Mouse (Mus musculus) myocyte (in vitro differentiated cells): ENCODE measurements at regions not wholly inside any gene's neighbourhood (a gene's known extent, or its start where the extent isn't known, plus 50 kb on each side); places are given as distances from the start of the nearest gene placed in this dataset.

Experiments
- H3K27me3 ChIP-seq: one replicate; pipeline ENCODE4 v1.6.1; 2011; ENCODE audit not compliant: control insufficient read depth, insufficient read depth, insufficient read length
- H3K36me3 ChIP-seq: one replicate; pipeline ENCODE4 v1.6.1; 2011; ENCODE audit not compliant: control insufficient read depth, insufficient read depth
- H3K4me2 ChIP-seq: one replicate; pipeline ENCODE4 v1.6.1; 2011; ENCODE audit warnings: low read depth, control low read depth
- H3K4me3 ChIP-seq: one replicate; pipeline ENCODE4 v1.5.1; 2011; ENCODE audit warnings: mild to moderate bottlenecking, control low read depth, moderate library complexity
- H3K79me2 ChIP-seq: one replicate; pipeline ENCODE4 v1.6.1; 2011; ENCODE audit not compliant: control insufficient read depth, insufficient read depth
- H3ac ChIP-seq: one replicate; pipeline ENCODE4 v1.6.1; 2011; ENCODE audit not compliant: control insufficient read depth, insufficient read length
- CEBPB ChIP-seq: IDR thresholded peaks from 2 replicates; pipeline ENCODE4 v1.6.1; 2011; ENCODE audit warnings: mild to moderate bottlenecking, moderate library complexity; ENCODE audit not compliant: poor library complexity, insufficient read depth, severe bottlenecking
- E2F4 ChIP-seq: IDR thresholded peaks from one replicate; pipeline ENCODE4 v1.6.1; 2011; ENCODE audit warnings: mild to moderate bottlenecking, control low read depth, moderate library complexity; ENCODE audit not compliant: insufficient read depth
- MAX ChIP-seq: IDR thresholded peaks from one replicate; pipeline ENCODE4 v1.6.1; 2011; ENCODE audit warnings: low read depth, mild to moderate bottlenecking, control low read depth
- MYOD1 ChIP-seq, 3 experiments: IDR thresholded peaks; one replicate each; pipeline ENCODE4 v1.6.1; 2011; ENCODE audit warnings: control low read depth in 2 of 3, low read depth in 2 of 3, mild to moderate bottlenecking in 2 of 3, moderate library complexity in 1 of 3; ENCODE audit not compliant: insufficient read length in 2 of 3, control insufficient read depth in 1 of 3
- MYOG ChIP-seq, 3 experiments: IDR thresholded peaks; one replicate each; pipeline ENCODE4 v1.6.1; 2011; ENCODE audit warnings: control low read depth in 2 of 3, low read depth in 2 of 3, mild to moderate bottlenecking in 2 of 3; ENCODE audit not compliant: insufficient read length in 2 of 3, control insufficient read depth in 1 of 3, insufficient read depth in 1 of 3
- POLR2A ChIP-seq: IDR thresholded peaks from one replicate; pipeline ENCODE4 v1.6.1; 2011; ENCODE audit warnings: low read depth, mild to moderate bottlenecking, control low read depth, moderate library complexity; ENCODE audit not compliant: insufficient read length
- POLR2AphosphoS2 ChIP-seq: IDR thresholded peaks from one replicate; pipeline ENCODE4 v1.6.1; 2011; ENCODE audit warnings: low read depth, control low read depth; ENCODE audit not compliant: insufficient read length
- REST ChIP-seq: IDR thresholded peaks from one replicate; pipeline ENCODE4 v1.6.1; 2011; ENCODE audit warnings: mild to moderate bottlenecking, control low read depth, moderate library complexity; ENCODE audit not compliant: insufficient read depth, insufficient read length
- SRF ChIP-seq: IDR thresholded peaks from one replicate; pipeline ENCODE4 v1.6.1; 2011; ENCODE audit warnings: low read depth; ENCODE audit not compliant: control insufficient read depth, insufficient read length
- TCF12 ChIP-seq: IDR thresholded peaks from one replicate; pipeline ENCODE4 v1.6.1; 2011; ENCODE audit warnings: mild to moderate bottlenecking, control low read depth; ENCODE audit not compliant: poor library complexity, insufficient read depth, severe bottlenecking
- TCF3 ChIP-seq: IDR thresholded peaks from one replicate; pipeline ENCODE4 v1.6.1; 2011; ENCODE audit warnings: low read depth, control low read depth; ENCODE audit not compliant: insufficient read length
- USF1 ChIP-seq: IDR thresholded peaks from one replicate; pipeline ENCODE4 v1.6.1; 2011; ENCODE audit warnings: low read depth, mild to moderate bottlenecking, control low read depth, moderate library complexity

DNA sequence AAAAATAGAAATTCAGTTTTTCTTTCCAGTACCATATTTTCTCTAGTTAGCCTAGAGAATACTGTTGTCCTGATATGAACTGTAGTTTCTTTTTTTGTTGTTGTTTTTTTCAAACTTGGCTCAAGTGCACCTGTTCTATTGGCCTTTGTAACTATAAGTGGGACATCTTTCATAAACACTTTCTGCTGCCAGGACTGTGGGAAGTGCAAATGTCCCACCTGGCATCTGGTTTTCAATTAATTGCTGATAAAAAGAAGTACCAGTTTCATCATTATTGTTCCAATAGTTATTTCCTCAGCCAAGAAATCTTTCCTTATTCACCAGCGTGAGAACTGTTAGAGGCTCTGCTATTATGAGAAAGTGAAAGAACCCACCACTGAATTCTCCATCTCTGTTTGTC is 695.0 kb downstream of the Epha4 start:
- TF ChIP-seq POLR2A (no peak), MAX (no peak), MYOG (IDR thresholded peaks at IDR 0.05; ENCODE audit: control insufficient read depth in 1 of 3, insufficient read depth in 1 of 3, insufficient read length in 2 of 3, low read depth in 2 of 3) (no peak), MYOD1 (IDR thresholded peaks at IDR 0.05; ENCODE audit: control insufficient read depth in 1 of 3, insufficient read length in 2 of 3, low read depth in 2 of 3) (no peak), USF1 (no peak), REST (no peak), TCF12 (no peak), SRF (no peak), POLR2AphosphoS2 (no peak), CEBPB (no peak), TCF3 (no peak), E2F4 (no peak)
- Histone ChIP-seq H3K36me3 (no peaks in the 10 kb centered on the region), H3K79me2 (no peaks in the 10 kb centered on the region), H3K4me3 (no peak overlapping the region), H3ac (no peak overlapping the region), H3K27me3 (no peaks in the 10 kb centered on the region), H3K4me2 (no peak overlapping the region)

DNA sequence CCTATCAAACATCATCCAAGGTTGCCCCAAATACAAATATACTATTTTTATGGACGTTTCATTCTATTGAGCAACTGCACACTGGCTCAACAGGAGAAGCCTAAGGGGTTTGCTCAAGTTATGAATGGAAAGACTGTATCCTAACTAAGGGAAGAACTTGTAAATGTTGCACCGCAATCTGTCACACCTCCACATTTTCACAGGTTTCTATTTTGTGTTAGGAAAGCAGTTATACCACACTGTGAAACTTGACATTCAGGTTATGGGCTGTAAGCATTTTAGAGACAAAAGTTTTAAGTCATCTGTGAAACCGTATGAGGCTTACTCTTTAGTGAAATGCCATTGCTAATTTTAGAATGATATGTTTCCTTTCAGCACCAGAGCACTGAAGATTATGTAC is 693.3 kb downstream of the Epha4 start:
- H3ac ChIP-seq: no peak overlapping the region
- no peak overlapping the region for H3K4me2 ChIP-seq
- H3K27me3 ChIP-seq: no peaks in the 10 kb centered on the region
- H3K4me3 ChIP-seq: no peak overlapping the region
- H3K79me2 ChIP-seq: no peaks in the 10 kb centered on the region
- no peaks in the 10 kb centered on the region for H3K36me3 ChIP-seq
- TF ChIP-seq POLR2A: no peak
- no peak for TF ChIP-seq MYOD1 (IDR thresholded peaks at IDR 0.05; ENCODE audit: control insufficient read depth in 1 of 3, insufficient read length in 2 of 3, low read depth in 2 of 3)
- TF ChIP-seq TCF3: no peak
- no peak for TF ChIP-seq E2F4
- TF ChIP-seq USF1: no peak
- TF ChIP-seq MAX: no peak
- no peak for TF ChIP-seq CEBPB
- TF ChIP-seq REST: no peak
- TF ChIP-seq MYOG (IDR thresholded peaks at IDR 0.05; ENCODE audit: control insufficient read depth in 1 of 3, insufficient read depth in 1 of 3, insufficient read length in 2 of 3, low read depth in 2 of 3): no peak
- no peak for TF ChIP-seq POLR2AphosphoS2
- TF ChIP-seq TCF12: no peak
- no peak for TF ChIP-seq SRF

DNA sequence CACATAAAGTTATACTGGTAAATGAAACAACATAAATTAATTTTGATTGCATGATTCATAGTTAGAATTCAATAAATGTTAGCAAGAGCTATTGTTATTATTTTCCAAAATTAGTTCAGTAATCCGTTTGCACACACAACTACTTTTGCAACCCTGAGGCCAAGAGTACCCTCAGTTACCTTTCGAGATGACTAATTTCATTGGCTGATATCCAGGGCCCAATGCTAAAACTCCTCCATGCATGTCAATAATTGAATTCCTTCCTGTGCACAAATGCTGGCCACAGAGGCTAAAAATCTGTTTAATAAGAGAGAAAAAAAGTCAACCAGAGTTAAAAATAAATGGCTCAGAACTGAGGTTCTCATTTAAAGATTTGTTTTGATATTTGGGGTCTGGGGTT is 685.2 kb downstream of the Epha4 start:
- no peak overlapping the region for H3ac ChIP-seq
- H3K79me2 ChIP-seq: no peaks in the 10 kb centered on the region
- no peak overlapping the region for H3K4me3 ChIP-seq
- no peaks in the 10 kb centered on the region for H3K36me3 ChIP-seq
- no peaks in the 10 kb centered on the region for H3K27me3 ChIP-seq
- H3K4me2 ChIP-seq: no peak overlapping the region
- TF ChIP-seq MYOD1 (IDR thresholded peaks at IDR 0.05; ENCODE audit: control insufficient read depth in 1 of 3, insufficient read length in 2 of 3, low read depth in 2 of 3) (no peak), MYOG (IDR thresholded peaks at IDR 0.05; ENCODE audit: control insufficient read depth in 1 of 3, insufficient read depth in 1 of 3, insufficient read length in 2 of 3, low read depth in 2 of 3) (no peak), POLR2AphosphoS2 (no peak), TCF12 (no peak), SRF (no peak), TCF3 (no peak), REST (no peak), USF1 (no peak)

DNA sequence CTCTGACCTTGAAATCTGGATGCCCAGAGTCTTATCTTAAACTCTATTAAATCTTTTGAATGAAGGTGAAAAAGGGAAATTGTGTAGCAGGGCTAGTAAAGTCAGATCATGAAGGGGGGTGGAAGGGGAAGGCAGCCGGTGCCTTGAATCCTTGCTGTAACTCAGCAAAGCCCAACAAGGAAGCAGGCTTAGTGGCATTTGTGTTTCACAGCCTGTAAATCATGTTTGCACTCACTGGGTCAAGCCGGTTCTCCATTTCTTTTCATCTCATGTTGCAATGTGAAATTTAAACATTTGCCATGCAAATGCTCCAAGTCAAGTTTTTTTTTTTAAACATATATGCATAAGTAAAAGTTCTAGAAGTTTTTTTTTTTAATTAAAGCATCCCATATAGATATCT is 682.6 kb downstream of the Epha4 start:
- Histone ChIP-seq H3K4me3 (no peak overlapping the region), H3K27me3 (no peaks in the 10 kb centered on the region), H3K4me2 (no peak overlapping the region), H3ac (no peak overlapping the region), H3K36me3 (no peaks in the 10 kb centered on the region), H3K79me2 (no peaks in the 10 kb centered on the region)
- TF ChIP-seq REST (no peak), MYOG (IDR thresholded peaks at IDR 0.05; ENCODE audit: control insufficient read depth in 1 of 3, insufficient read depth in 1 of 3, insufficient read length in 2 of 3, low read depth in 2 of 3) (no peak), POLR2A (no peak), E2F4 (no peak), MAX (no peak), POLR2AphosphoS2 (no peak), MYOD1 (IDR thresholded peaks at IDR 0.05; ENCODE audit: control insufficient read depth in 1 of 3, insufficient read length in 2 of 3, low read depth in 2 of 3) (no peak), CEBPB (no peak), SRF (no peak), TCF3 (no peak), TCF12 (no peak), USF1 (no peak)
